Mouse (Mus musculus) spleen, postnatal 4 days (tissue): Measurements from ENCODE around the gene Igf1r.

ENCODE experiments used
- DNase-seq, 2 experiments: peaks; one replicate each; pipeline ENCODE4 v3.0.0; 2022; ENCODE audit warnings: low spot score in 2 of 2

Gene Igf1r

GRCm38 (mm10) chr7:67957376-67957775, 4.7 kb downstream of the Igf1r start:
- DNase-seq: no peak

DNA sequence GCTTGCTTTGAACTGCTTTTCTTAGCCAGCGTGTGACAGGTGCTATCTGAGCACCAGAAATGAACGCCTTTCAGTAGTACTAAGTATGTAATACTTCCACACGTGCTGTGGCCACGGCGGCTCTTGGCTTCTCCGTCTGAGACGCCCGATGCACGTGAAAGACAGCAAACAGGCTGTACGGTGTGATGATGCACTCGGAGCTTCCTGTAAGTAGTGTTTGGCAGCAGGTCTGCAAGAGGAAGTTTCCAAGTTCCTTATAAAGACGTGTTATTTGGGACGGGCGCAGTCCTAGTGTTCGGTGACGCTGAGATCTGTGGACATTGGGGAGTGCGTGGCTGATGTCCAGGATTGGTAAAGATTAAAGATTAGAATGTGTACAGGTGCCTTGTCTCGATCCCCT, 5.4 kb downstream of the Igf1r start:
- DNase-seq: no peak

GRCm38 (mm10) chr7:67960701-67961100, 8.1 kb downstream of the Igf1r start:
- no peak for DNase-seq

- peak; percentile 81 to 93 for DNase-seq
Measured at GRCm38 (mm10) chr7:67961567-67962267, 9.1 kb downstream of the Igf1r start.

- no peak for DNase-seq
Measured at GRCm38 (mm10) chr7:67963691-67964090, 11.1 kb downstream of the Igf1r start.

GRCm38 (mm10) chr7:67968394-67968793, 15.8 kb downstream of the Igf1r start:
- DNase-seq: no peak

- DNase-seq: no peak
Measured at GRCm38 (mm10) chr7:67969076-67969475, 16.4 kb downstream of the Igf1r start.

DNA sequence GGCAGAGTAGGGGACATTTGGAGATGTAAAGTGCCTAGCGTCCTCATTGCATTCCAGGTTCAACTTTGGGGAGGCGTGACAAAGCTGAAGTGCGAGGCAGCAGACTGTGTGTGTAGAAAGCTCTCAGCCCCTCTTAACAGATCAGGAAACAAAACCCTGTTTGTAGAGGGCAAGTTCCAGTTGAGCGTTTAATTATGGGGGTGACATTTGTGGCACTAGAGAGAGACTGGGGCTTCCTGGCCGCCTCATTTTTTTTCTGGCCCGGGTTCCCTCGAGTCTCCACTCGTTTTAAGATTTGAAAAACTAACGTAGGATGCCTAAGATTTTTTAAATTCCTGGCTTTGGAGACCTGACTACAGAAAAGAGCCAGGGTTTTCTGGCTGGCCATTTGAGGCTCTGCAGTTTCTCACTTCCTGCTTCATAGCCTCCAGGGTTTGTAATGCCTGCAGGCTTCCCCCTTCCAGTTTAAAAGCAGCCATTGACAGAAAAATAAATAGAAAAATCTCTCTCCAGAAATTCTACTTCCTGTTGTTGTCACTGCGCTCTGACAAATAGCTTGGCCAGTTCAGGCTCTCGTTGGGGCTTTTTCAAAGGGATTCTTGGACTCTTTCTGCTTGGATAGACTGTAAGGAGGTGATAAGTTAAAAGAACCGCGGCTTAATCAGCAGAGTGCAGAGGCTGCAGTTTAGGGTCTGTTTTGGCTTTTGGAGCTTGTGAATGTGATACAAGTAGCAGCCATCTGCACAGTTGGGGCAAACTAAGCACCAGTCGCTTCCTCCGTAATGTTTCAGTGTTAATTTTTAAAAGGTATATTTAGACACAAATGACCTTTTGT, 20.8 kb downstream of the Igf1r start:
- peak in 1 of 2 experiments; percentile 47 for DNase-seq

DNA sequence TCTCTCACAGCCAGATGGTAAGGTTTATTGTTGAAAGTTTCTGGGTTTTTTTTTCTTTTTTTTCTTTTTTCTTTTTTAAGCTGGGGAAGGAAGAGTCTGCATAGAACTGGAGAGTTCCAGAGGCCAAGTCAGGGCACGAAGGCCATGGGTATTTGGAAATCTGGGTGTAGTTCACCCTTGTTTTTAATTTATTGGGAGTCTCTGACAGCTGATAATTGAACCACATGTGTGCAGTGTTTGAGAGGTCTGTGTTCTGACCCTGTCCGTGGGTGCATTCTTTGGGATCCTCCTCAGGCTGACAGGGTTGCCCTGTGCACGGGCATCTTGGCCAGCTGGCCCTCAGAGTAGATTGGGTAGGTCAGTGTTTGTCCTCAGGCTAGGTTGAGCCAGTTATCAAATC, 29.3 kb downstream of the Igf1r start:
- DNase-seq: no peak

GRCm38 (mm10) chr7:67982809-67983208, 30.2 kb downstream of the Igf1r start:
- DNase-seq: no peak

DNA sequence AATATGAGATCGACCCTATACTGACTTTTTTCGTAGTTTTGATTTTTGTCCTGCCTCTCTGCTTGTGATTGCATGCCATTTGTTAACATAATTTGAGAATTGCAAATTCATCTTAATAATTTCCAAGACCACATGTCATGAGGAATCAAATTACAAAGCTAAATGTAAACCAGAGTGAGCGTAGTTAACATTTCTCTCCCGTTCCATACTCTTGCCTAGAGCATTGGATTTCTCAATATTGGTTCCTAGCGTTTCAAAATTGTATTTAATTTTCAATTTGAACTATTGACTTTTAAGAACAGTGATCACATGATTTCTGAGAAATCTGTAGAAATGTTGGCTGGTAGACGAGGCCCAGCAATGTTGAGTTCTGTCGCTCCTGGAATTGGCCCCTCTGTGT, 30.8 kb downstream of the Igf1r start:
- no peak for DNase-seq

DNA sequence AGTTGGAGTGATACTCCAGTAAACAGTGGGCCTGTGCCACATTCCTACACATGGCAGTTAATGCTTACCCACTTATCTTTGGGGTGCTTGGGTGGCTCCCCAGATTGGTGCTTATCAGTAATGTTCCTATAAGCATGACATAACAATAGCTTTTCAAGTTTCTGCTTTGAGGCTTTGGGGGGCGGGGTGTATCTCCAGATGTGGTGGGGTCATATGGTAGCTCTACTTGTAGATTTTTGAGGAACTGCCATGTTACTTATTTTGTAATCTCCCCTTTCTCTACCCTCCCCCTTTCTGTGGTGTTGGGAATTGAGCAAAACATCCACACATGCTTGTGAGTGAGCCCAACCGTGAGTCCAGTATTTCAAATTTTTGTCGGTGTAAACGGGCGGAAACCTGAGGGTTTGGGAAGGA, 32.4 kb downstream of the Igf1r start:
- DNase-seq: peak in 1 of 2 experiments; percentile 38

GRCm38 (mm10) chr7:67985511-67985910, 32.9 kb downstream of the Igf1r start:
- DNase-seq: no peak

- no peak for DNase-seq
Measured at GRCm38 (mm10) chr7:67986277-67986676, 33.6 kb downstream of the Igf1r start.

- DNase-seq: no peak
Measured at GRCm38 (mm10) chr7:67986816-67987215, 34.2 kb downstream of the Igf1r start.

DNA sequence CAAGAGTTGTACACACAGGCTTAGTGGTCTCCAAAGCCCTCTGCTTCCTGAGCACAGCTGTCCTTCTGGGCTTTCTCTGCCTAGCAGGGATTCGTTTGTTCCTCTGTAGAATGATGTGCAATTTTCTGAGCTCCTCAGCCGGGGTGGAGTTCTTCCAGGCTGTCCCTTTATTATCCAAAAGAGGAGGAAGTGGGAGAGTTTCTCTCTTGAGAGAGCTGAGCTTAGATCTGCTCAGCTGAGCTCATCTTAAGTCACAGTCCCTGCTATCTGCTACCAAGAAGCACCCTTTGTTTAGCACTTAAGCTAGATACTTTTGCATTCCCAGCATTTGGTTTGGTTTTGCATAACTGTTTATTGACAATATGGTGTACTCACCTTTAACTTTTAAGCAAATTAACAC, 36.7 kb downstream of the Igf1r start:
- no peak for DNase-seq

DNA sequence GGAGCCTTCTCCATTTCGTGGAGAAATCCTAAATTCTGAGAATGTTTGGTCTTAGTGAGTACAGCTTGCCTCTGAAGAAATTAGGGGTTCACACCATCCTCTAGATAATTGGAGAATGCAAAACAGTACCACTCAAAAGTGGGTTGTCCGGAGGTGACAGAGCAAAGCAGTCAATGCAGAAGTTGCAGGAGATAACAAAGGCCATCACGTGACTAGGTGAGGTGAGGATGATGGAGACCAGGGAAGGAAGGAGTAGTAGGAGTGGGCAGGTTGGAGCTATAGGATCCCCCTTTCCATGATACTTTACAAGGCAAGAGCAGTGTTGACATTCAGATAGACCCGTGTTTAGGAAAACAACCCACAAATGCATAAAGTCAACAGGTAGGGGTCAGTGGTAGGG, 41.0 kb downstream of the Igf1r start:
- no peak for DNase-seq

GRCm38 (mm10) chr7:67994346-67994858, 41.8 kb downstream of the Igf1r start:
- no peak for DNase-seq

DNA sequence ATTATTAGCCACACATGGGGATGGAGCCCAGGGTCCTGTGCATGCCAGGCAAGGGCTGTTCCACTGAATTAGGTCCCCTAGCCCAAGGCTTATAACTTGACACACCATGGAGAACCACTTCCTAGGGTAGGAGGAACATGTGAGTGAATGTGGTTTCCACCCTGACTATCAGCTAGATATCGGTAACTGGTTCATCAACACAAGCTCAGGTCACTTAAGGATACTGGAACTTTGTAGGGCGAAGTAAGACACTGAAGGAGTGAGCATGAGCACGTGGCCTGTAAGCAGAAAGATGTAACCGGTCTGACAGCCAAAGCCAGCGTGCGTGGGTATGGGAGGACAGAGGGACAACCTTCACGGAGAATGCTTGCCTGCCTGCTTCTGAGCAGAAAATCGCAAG, 42.6 kb downstream of the Igf1r start:
- DNase-seq: no peak

DNA sequence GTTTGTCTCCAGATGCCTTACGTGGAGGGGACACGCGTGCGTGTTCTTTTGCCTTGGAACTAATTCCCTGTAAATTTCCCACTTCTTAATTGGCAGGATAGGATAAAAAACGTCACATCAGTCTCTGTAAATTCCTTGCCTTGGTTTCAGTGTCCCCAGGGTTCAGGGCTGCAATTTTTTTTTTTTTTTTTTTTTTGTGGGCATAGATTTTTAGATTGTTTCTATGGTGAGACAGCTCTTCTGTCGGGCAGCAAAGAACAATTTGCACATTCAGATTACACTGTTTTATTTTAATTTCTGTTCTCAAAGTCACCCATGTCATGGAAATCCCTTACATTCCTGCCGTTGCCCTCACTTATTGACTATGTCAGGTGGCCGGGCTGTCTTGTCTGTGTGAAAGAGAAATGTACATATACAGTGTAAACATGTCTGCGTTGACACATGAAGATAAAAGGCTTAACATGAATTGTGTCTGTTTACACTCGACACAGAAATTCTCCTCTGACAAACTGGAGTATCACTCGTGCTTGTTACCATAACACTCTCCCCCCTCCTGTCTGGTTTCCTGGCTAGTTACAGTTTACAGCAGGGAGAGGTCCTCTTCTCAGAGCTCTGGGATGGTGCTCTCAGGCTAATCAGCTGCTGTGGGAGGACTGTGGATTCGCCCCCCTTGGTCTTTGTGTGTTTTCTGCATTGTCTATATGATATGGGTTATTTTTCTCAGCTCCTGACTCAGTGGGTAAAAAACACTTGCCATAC, 43.8 kb downstream of the Igf1r start:
- DNase-seq: no peak

GRCm38 (mm10) chr7:68001269-68001668, 48.6 kb downstream of the Igf1r start:
- no peak for DNase-seq

- DNase-seq: no peak
Measured at GRCm38 (mm10) chr7:68006074-68006473, 53.4 kb downstream of the Igf1r start.
